Mouse (Mus musculus) forebrain, embryonic 13.5 days (tissue): Measurements from ENCODE around the gene Olfr148. TPM values are rescaled to one million over a fixed set of nuclear protein-coding genes. Genes with fewer than 3 reads are reported as not detected.

ENCODE experiments used
- ATAC-seq: fragments of 200-750 bp; cut with Nextera tagmentation; 2 replicates; pipeline ENCODE4 v1.8.0; 2017
- H3K27ac ChIP-seq: fragments of 300-500 bp; sonication (generic); 2 replicates; pipeline ENCODE4 v1.5.1; 2015; ENCODE audit warnings: inconsistent platforms, mild to moderate bottlenecking, moderate library complexity
- H3K27me3 ChIP-seq: fragments of 300-500 bp; sonication (generic); 2 replicates; pipeline ENCODE4 v1.6.1; 2015; ENCODE audit warnings: mild to moderate bottlenecking, inconsistent platforms
- H3K36me3 ChIP-seq: fragments of 300-500 bp; sonication (generic); 2 replicates; pipeline ENCODE4 v1.6.1; 2015; ENCODE audit warnings: mild to moderate bottlenecking, inconsistent platforms; ENCODE audit not compliant: poor library complexity, severe bottlenecking
- H3K4me1 ChIP-seq: fragments of 300-500 bp; sonication (generic); 2 replicates; pipeline ENCODE4 v1.6.1; 2015; ENCODE audit warnings: inconsistent platforms
- H3K4me2 ChIP-seq: fragments of 300-500 bp; sonication (generic); 2 replicates; pipeline ENCODE4 v1.6.1; 2015; ENCODE audit warnings: inconsistent platforms, mild to moderate bottlenecking, moderate library complexity
- H3K4me3 ChIP-seq: fragments of 300-500 bp; sonication (generic); 2 replicates; pipeline ENCODE4 v1.5.1; 2015; ENCODE audit warnings: mild to moderate bottlenecking, inconsistent platforms
- H3K9ac ChIP-seq: fragments of 300-500 bp; sonication (generic); 2 replicates; pipeline ENCODE4 v1.6.1; 2015; ENCODE audit warnings: mild to moderate bottlenecking, inconsistent platforms
- H3K9me3 ChIP-seq: fragments of 300-500 bp; sonication (generic); replicated peaks from 2 replicates; pipeline ENCODE4 v1.6.1; 2016; ENCODE audit warnings: inconsistent platforms
- WGBS: fragments of 180-500 bp; shearing (Covaris S2); methylation state at CpG from one replicate; pipeline ENCODE4 v1.1.7; 2015; 5-methylcytosine and 5-hydroxymethylcytosine counted together
- polyA plus RNA-seq: library from polyadenylated mRNA; unstranded; fragments of >200 nt; fragmentation: Nextera tagmentation; extraction: Ambion mirVana; gene quantifications from 2 replicates; pipeline ENCODE4 v1.2.1, GENCODE M21; 2015

Olfr148 gene
- not detected in 2 replicates for polyA plus RNA-seq

GRCm38 (mm10) chr9:39610355-39610754 lies at the start of gene Olfr148:
Gene Olfr148, plus strand, starts transcription at chr9:39610655.
- ATAC-seq: no peak
- Histone ChIP-seq H3K36me3 (no peaks in the 10 kb centered on the region), H3K4me3 (no peak within 1 kb of the TSS), H3K4me2 (no peak within 1 kb of the TSS), H3K9me3 (no peaks in the 10 kb centered on the region), H3K27me3 (peaks cover under 1% of the 10 kb centered on the region; the same call in 1 of the 2 replicates), H3K27ac (no peak within 1 kb of the TSS), H3K9ac (no peak within 1 kb of the TSS), H3K4me1 (no peaks in the 10 kb centered on the region)
- WGBS: 76% methylated on average over 3 of the region's 3 CpGs

- 92% methylated on average over 3 of the region's 3 CpGs for WGBS
- H3K4me2 ChIP-seq: no peak within 1 kb of the TSS
- no peak within 1 kb of the TSS for H3K4me3 ChIP-seq
- no peak for ATAC-seq
- no peak within 1 kb of the TSS for H3K9ac ChIP-seq
- no peaks in the 10 kb centered on the region for H3K4me1 ChIP-seq
- H3K9me3 ChIP-seq: no peaks in the 10 kb centered on the region
- H3K36me3 ChIP-seq: no peaks in the 10 kb centered on the region
- no peaks in the 10 kb centered on the region for H3K27me3 ChIP-seq
- H3K27ac ChIP-seq: no peak within 1 kb of the TSS
These were observed 35.0 kb upstream of the Olfr148 start, which contains the start of gene Olfr959 for GRCm38 (mm10) chr9:39575469-39575868. Gene Olfr959, minus strand, starts transcription at chr9:39575569.

GRCm38 (mm10) chr9:39577050-39577449 lies 33.4 kb upstream of the Olfr148 start:
- Histone ChIP-seq H3K9me3 (no peaks in the 10 kb centered on the region), H3K4me3 (no peak overlapping the region), H3K4me2 (no peak overlapping the region), H3K36me3 (no peaks in the 10 kb centered on the region), H3K27me3 (no peaks in the 10 kb centered on the region), H3K27ac (no peak overlapping the region), H3K9ac (no peak overlapping the region), H3K4me1 (no peaks in the 10 kb centered on the region)
- 91% methylated on average over 5 of the region's 5 CpGs for WGBS
- no peak for ATAC-seq

GRCm38 (mm10) chr9:39602536-39603332 lies 7.7 kb upstream of the Olfr148 start:
- peak overlapping the region; percentile 52 for H3K9ac ChIP-seq
- H3K4me1 ChIP-seq: peaks cover 17% of the 10 kb centered on the region; the same call in 1 of the 2 replicates
- ATAC-seq: peak; percentile 96
- peak overlapping the region; percentile 35; the same call in 1 of the 2 replicates for H3K27ac ChIP-seq
- peak overlapping the region; percentile 70 for H3K4me2 ChIP-seq
- peaks cover 2% of the 10 kb centered on the region; the same call in 1 of the 2 replicates for H3K27me3 ChIP-seq
- peak overlapping the region; percentile 42 for H3K4me3 ChIP-seq
- WGBS: 0% methylated on average over 19 of the region's 19 CpGs
- no peaks in the 10 kb centered on the region for H3K9me3 ChIP-seq
- no peaks in the 10 kb centered on the region for H3K36me3 ChIP-seq

- H3K4me2 ChIP-seq: peak overlapping the region; percentile 70
- peak overlapping the region; percentile 52 for H3K9ac ChIP-seq
- peak; percentile 33 for ATAC-seq
- no peaks in the 10 kb centered on the region for H3K36me3 ChIP-seq
- no peaks in the 10 kb centered on the region for H3K9me3 ChIP-seq
- H3K4me1 ChIP-seq: peaks cover 17% of the 10 kb centered on the region; the same call in 1 of the 2 replicates
- H3K4me3 ChIP-seq: peak overlapping the region; percentile 42
- WGBS: under 1% methylated on average over 9 of the region's 9 CpGs
- peak overlapping the region; percentile 35; the same call in 1 of the 2 replicates for H3K27ac ChIP-seq
- H3K27me3 ChIP-seq: peaks cover 2% of the 10 kb centered on the region; the same call in 1 of the 2 replicates
These were observed 7.1 kb upstream of the Olfr148 start for GRCm38 (mm10) chr9:39603333-39603845.

- Histone ChIP-seq H3K4me2 (peak within 1 kb of the TSS; percentile 70), H3K9me3 (no peaks in the 10 kb centered on the region), H3K27me3 (peaks cover 2% of the 10 kb centered on the region; the same call in 1 of the 2 replicates), H3K9ac (peak within 1 kb of the TSS; percentile 52), H3K27ac (peak within 1 kb of the TSS; percentile 35; the same call in 1 of the 2 replicates), H3K4me3 (peak within 1 kb of the TSS; percentile 42), H3K4me1 (peaks cover 17% of the 10 kb centered on the region; the same call in 1 of the 2 replicates), H3K36me3 (no peaks in the 10 kb centered on the region)
- WGBS: 0% methylated on average over 8 of the region's 8 CpGs
- peak; percentile 53; the same call in 1 of the 2 replicates for ATAC-seq
These were observed 6.4 kb upstream of the Olfr148 start, which contains the start of gene AW551984 for GRCm38 (mm10) chr9:39603999-39604453. Gene AW551984, minus strand, starts transcription at chr9:39604403.

- H3K27me3 ChIP-seq: peaks cover 2% of the 10 kb centered on the region; the same call in 1 of the 2 replicates
- H3K4me1 ChIP-seq: peaks cover 10% of the 10 kb centered on the region; the same call in 1 of the 2 replicates
- no peak overlapping the region for H3K9ac ChIP-seq
- H3K4me2 ChIP-seq: no peak overlapping the region
- H3K36me3 ChIP-seq: no peaks in the 10 kb centered on the region
- H3K27ac ChIP-seq: no peak overlapping the region
- H3K4me3 ChIP-seq: no peak overlapping the region
- ATAC-seq: no peak
- H3K9me3 ChIP-seq: no peaks in the 10 kb centered on the region
These were observed 2.0 kb upstream of the Olfr148 start for GRCm38 (mm10) chr9:39608497-39608896.

- Histone ChIP-seq H3K4me3 (no peak overlapping the region), H3K9me3 (no peaks in the 10 kb centered on the region), H3K36me3 (no peaks in the 10 kb centered on the region), H3K27ac (no peak overlapping the region), H3K4me2 (no peak overlapping the region), H3K4me1 (no peaks in the 10 kb centered on the region), H3K9ac (no peak overlapping the region), H3K27me3 (no peaks in the 10 kb centered on the region)
- WGBS: 74% methylated on average over 1 of the region's 1 CpGs
- ATAC-seq: peak; percentile 74
These were observed 1.5 kb downstream of the Olfr148 start for GRCm38 (mm10) chr9:39611953-39612352.

- H3K4me2 ChIP-seq: no peak within 1 kb of the TSS
- 35% methylated on average over 1 of the region's 1 CpGs for WGBS
- no peaks in the 10 kb centered on the region for H3K4me1 ChIP-seq
- no peak within 1 kb of the TSS for H3K4me3 ChIP-seq
- H3K36me3 ChIP-seq: no peaks in the 10 kb centered on the region
- H3K9me3 ChIP-seq: no peaks in the 10 kb centered on the region; the same call in 1 of the 2 replicates
- no peak within 1 kb of the TSS for H3K9ac ChIP-seq
- no peak within 1 kb of the TSS for H3K27ac ChIP-seq
- ATAC-seq: no peak
- H3K27me3 ChIP-seq: no peaks in the 10 kb centered on the region
These were observed 10.6 kb downstream of the Olfr148 start, which contains the start of gene Olfr960 for GRCm38 (mm10) chr9:39621073-39621472. Gene Olfr960, plus strand, starts transcription at chr9:39621373.

- no peaks in the 10 kb centered on the region for H3K36me3 ChIP-seq
- WGBS: 94% methylated on average over 3 of the region's 3 CpGs
- H3K4me1 ChIP-seq: no peaks in the 10 kb centered on the region
- H3K27ac ChIP-seq: no peak overlapping the region
- no peak overlapping the region for H3K4me3 ChIP-seq
- H3K4me2 ChIP-seq: no peak overlapping the region
- H3K9ac ChIP-seq: no peak overlapping the region
- H3K9me3 ChIP-seq: no peaks in the 10 kb centered on the region; the same call in 1 of the 2 replicates
- H3K27me3 ChIP-seq: no peaks in the 10 kb centered on the region
- ATAC-seq: no peak
These were observed 13.3 kb downstream of the Olfr148 start for GRCm38 (mm10) chr9:39623783-39624182.

- no peaks in the 10 kb centered on the region for H3K36me3 ChIP-seq
- no peak overlapping the region for H3K27ac ChIP-seq
- H3K9ac ChIP-seq: no peak overlapping the region
- H3K4me1 ChIP-seq: no peaks in the 10 kb centered on the region
- no peaks in the 10 kb centered on the region for H3K9me3 ChIP-seq
- 82% methylated on average over 2 of the region's 2 CpGs for WGBS
- H3K4me3 ChIP-seq: no peak overlapping the region
- no peaks in the 10 kb centered on the region for H3K27me3 ChIP-seq
- H3K4me2 ChIP-seq: no peak overlapping the region
- ATAC-seq: no peak
These were observed 14.3 kb downstream of the Olfr148 start for GRCm38 (mm10) chr9:39624711-39625110.

- Histone ChIP-seq H3K4me2 (no peak overlapping the region), H3K27me3 (no peaks in the 10 kb centered on the region), H3K36me3 (no peaks in the 10 kb centered on the region), H3K4me3 (no peak overlapping the region), H3K9me3 (no peaks in the 10 kb centered on the region), H3K27ac (no peak overlapping the region), H3K4me1 (no peaks in the 10 kb centered on the region), H3K9ac (no peak overlapping the region)
- 87% methylated on average over 2 of the region's 2 CpGs for WGBS
- ATAC-seq: no peak
These were observed 18.6 kb downstream of the Olfr148 start for GRCm38 (mm10) chr9:39629069-39629468.
